Mouse (Mus musculus) heart, adult 11 months (tissue): ENCODE measurements at regions not wholly inside any gene's neighbourhood (a gene's known extent, or its start where the extent isn't known, plus 50 kb on each side); places are given as distances from the start of the nearest gene placed in this dataset.
A peak's percentile ranks its signal among the peaks of the same experiment; 100 is the strongest.

Experiments
- DNase-seq: peaks from one replicate; pipeline ENCODE4 v3.0.0; 2022

DNA sequence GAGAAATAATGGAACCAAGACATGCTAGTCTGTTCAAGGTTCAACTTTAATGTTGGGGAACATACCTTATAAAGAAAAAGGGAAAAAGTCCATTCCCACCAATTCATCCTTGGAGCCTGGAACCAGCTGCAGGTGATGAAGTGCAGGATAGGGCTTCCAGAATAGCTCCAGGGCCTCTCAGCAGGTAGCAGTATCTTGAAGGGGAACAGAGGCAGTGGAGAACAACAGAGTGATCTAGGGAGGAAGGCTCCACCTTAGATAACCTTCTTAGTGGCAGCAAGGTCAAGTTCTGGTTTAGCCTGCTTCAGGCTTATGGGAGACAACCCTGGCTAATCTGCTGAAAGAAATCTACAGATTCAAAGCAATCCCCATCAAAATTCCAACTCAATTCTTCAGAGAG lies 161.8 kb upstream of the Ngly1 start:
- DNase-seq, result peak; percentile 16

DNA sequence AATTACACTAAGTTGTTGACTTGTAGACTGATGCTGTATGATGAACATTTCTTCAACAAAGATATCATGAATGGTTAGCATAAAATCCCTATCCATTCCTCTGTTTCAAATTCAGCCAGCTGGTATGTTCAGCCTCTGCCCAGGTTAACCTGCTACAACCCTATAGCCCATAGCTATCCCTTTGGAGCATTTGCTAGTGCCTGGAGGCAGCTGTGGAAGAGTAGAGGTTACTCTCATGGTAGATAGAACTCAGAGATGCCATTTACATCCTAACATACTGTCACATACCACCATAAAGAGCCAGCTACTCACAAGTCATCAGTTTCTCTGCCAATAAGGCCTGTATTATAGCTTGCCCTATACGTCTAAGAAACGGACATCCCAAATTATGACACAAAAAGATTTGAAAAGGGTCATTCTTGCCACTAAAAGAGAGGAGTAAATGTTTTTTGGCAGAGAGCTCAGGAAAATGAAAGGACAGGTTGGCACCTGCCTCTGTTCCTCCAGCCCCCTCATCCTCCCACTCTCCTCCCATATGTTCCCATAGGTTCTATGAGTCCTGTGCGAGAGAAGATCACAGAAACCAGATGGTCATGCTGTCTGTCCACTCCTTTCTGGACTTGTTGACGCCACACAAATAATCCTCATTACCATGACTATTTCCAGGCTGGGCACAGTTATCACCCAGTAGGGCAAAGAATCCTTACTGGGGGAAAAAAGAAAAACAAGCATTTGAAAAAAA lies 156.5 kb upstream of the Ngly1 start:
- peak; percentile 57 for DNase-seq

DNA sequence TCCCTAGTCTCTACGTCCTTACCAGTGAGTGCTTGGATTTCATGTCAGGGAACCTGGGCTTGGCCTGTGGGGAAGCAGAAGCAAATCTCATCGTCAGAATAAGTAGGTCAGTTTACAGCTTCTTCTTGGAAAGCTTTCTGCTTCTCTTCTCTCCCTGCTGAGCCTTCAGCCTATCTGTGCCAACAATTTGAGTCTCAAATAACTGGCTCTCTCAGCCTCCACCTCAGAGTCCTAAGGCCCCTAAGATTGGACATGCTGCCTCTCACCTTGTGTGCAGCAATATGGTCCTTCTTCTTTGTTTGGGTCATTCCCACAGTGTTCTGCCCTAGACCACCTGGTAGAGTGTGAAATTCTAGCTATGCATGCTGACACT lies 156.0 kb upstream of the Ngly1 start:
- no peak for DNase-seq

DNA sequence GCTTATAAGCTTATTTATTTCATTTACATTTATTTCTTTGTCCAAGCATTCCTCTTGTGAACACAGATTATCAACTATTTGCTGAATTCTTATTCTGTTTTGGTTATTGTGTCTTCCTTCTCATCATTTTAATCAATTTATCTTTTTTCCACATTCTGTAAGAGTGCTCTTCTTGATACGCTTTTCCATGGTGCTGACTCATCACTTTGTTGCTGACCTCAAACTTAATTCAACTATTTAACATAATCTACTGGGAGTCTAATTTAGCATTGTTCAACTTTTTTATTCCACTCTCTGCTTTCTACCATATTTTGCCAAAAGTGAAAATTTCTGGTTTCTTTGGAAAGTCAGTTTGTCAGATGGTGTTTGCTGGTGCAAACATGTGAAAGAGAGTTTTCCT lies 139.7 kb upstream of the Ngly1 start:
- no peak for DNase-seq

DNA sequence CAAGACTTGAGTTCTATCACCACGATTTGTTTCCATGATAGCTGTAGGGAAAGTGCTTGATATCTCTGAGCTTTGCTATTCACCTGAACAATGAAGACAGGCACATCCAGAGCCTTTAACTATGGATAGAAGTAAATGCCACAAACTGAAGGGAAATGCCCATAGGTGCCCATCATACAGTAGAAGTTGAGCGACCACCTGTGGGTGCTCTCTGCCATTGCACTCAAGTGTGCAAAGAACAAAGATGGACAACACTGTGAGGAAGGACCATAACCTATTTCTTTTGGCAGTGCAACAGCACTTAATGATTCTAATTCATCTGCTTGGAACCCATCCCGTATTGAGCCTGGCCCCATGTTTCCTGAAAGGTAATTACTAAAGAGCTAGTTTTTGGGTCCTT lies 116.4 kb upstream of the Ngly1 start:
- DNase-seq, result peak; percentile 21

DNA sequence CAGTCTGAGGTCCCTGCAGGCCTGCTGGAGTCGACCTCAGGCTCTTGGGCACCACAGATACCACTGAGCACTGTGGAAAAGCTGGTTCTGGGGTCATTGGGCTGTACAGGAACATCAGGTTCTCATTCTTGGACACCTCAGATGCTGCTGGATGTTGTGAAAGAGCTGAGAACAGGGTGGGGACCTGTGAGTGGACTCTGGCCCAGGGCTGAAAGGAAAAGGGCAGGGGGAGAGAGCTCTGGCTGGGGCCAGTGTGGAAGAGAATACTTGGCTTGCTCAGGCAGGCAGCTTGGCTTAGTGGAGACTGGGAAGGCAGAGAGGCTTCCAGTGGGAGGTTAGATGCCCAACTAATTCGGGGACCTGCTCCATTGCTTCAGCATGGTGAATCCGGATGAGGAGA lies 115.7 kb upstream of the Ngly1 start:
- peak; percentile 62 for DNase-seq

DNA sequence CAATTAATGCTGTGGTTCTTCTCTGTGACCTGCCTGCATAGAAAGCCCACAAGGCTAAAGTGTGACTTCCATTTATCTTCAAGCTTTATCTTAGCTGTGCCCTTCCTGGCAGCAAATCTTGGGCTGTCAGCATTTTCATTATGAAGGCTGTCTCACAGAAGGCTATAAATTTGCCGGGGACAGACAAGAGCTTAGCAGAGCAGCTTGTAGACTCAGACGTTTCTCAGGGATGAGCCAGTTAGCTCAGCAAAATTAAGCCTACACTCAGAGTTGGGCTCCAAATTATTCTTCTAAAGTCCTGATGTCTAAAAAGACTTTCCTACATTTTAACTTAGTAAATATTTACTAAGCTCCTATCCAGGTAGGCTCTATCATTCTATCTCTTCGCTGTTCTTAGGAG lies 112.9 kb upstream of the Ngly1 start:
- peak; percentile 43 for DNase-seq

DNA sequence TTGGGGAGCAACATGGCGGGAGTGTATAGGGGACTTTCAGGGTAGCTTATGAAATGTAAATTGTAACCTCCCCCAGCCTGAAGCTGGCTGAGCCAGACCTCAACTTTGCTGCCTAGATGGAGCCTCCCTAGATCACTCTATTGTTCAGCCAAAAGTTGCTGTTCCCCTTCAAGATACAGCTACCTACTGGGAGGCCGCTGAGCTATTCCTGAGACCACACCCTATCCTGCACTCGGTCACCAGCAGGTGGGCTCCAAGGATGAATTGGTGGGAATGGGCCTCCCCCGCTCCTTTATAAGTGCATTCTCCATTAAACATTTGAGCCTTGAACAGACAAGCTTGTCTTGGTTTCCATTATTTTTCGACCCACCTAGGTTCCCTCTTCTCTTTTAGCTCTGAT lies 104.8 kb upstream of the Ngly1 start:
- DNase-seq, result no peak

DNA sequence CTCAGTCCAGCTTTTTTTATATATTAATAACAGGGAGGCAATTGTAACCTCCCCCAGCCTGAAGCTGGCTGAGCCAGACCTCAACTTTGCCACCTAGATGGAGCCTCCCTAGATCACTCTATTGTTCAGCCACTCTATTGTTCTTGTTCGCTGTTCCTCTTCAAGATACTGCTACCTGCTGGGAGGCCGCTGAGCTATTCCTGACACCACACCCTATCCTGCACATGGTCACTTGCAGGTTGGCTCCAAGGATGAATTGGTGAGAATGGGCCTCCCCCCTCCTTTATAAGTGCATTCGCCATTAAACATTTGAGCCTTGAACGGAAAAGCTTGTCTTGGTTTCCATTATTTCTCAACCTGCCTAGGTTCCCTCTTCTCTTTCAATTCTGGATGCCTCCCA lies 102.3 kb upstream of the Ngly1 start:
- DNase-seq, result no peak

DNA sequence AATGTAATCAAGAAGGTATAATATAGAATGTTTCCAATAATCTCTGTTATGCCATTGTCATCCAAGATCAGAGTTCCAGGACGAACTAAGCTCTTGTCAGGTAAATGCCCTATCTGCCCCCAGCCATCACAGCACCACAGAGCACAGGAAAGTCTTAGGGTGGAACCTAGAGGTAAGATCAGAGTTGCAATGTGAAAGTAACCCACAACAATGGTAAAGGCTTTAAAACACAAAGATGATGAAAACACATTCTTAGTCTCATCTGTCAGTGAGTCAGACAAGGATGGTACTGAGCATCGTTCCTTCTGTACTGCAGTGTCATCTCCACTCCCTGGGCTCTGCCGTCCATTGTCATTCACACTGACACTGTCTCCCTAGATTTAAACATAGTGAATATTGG lies 97.3 kb upstream of the Ngly1 start:
- no peak for DNase-seq

DNA sequence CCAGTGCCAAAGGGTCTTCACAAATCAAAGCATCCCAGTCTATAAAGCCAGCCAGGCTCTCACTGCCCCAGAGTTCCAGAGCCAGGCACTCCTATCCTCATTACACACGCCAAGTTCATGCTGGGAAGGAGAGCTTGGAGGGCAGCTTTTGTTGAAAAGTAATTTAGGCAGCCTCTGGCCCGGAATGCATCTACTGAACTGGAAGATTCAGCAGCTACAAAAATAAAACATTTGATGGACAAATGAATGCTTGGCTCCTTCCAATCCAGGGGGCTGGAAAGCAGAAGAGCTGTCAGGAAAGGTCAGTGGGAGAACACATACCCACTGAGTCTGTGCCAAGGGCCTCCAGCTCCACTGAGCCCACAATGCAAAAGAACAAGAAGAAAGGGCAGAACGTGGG lies 96.4 kb upstream of the Ngly1 start:
- DNase-seq, result no peak

DNA sequence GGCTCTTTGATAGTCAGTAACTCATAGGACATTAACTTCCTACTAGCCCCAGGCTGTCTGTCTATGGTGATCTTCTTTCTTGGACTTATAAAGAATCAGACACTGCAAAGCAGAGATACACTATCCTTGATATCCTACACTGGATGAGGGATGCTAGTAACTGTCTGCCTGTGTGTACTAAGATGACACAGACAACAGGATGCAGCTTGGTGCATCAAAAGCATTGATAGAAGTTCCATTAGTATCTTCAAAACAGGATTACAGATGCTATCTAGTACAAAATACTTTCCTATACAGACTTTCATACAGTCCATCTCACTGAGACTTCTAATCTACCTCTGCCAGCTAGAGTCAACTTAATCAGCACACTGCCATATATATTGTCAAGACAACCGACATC lies 94.0 kb upstream of the Ngly1 start:
- no peak for DNase-seq

DNA sequence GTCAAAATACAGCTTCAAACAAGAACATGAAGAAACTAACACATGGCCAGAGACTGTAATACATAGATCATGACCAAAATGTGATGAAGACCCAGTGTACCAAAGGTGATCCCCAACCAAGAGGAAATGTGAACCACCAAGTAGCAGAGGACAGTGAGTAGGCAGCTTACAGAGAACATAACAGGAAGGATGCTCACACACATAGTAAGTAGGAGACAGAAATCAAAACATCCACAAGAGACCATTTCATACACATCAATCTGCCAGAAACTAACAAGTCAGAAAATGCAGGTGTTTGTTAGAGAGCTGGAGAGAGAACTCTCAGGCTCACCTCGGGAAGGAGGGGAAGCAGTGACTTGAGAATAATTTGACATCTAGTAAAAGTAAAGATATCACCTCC lies 78.9 kb upstream of the Ngly1 start:
- no peak for DNase-seq

DNA sequence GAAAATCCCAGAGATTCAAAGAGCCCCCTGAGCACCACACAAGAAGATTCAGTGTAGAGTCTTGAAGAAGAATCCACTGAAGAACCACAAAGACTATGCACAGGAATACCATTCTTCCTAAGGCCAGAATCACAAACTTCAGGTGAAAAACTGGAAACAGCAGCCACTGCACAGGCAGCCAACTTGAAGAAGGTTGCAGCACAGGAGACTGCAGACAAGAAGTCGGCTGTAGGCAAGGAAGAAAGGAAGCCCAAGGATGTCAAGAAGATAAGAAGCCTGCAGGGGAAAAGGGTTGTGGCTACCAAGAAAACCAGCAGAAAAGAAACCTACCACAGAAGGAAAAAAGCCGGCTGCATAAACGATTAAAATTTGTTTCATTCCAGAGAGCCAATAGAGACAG lies 76.8 kb upstream of the Ngly1 start:
- DNase-seq, result no peak

DNA sequence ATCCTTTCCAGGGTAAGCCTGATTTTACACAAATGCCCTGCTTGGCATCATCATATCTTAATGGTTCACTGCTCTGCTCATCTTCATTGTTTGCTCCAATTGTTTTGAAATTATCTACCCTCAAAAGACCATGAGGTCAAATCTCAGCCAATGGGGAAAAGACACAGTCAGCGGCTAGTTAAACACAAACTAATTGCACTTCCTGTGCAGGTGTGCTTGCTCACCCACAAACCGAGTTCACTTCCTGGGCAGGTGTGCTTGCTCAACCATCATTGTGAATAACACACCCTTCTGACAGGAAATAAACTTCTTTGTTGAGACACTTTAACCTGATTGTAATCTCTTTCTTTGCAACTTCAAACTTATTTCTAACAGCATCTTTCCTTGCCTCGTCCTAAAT lies 75.8 kb upstream of the Ngly1 start:
- peak; percentile 86 for DNase-seq

DNA sequence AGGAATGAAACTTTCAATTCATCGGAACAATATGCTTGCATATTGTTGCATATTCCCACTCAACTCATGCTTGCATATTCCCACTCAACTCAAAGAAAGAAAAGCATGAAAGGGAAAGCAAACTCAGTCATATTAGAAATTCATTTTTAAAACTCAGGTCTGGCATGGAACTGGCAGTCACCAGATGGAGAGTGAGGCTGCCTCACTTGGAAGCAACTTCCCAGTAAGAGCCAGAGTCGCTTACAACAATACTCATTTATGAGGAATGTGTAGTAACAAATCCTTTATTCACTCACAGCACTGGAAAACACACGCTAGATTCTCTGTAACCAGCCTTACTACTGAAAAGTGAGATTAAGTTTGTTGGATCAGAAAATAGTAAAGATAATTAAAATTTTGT lies 70.9 kb upstream of the Ngly1 start:
- no peak for DNase-seq

DNA sequence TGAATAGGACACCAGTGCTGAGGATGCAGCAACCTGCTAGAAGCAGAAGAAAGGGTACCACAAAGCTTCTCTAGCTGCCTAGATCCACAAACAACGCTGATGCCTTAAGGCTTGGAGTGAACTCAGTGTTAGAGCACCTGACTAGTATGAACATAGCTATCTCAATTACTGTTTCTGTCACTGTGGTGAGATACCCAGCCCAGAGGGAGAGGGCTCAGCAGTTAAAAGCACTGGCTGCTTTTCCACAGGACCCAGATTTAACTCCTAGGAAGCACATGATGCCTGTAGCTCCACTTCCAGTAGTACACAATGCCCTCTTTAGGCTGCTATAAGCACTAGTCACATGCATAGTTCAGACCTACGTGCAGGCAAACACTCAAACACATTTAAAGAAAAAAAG lies 67.3 kb upstream of the Ngly1 start:
- DNase-seq, result no peak

DNA sequence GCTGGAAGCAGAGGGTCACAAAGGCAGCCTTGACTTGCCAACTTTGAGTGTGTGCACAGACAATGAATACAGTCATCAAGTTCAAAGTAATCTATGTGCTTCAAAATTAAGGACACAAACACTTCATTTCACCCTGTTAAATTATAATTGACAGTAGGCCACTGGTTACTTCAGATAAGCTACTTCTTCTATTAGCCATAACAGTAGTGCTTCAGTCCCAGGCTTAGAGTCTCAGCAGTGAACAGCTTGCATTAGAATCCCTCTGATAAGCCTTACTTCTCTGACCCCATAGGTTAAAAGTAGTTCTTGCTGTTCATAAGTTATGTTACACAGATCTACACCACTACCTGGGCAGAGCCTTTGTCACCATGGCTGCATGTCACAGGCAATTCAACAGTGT lies 63.8 kb upstream of the Ngly1 start:
- no peak for DNase-seq
